Mouse (Mus musculus): ENCODE data around the gene Hat1. TPM values are rescaled to one million over a fixed set of nuclear protein-coding genes. Genes with fewer than 3 reads are reported as not detected.

The Hat1 gene
- polyA plus RNA-seq (2015; fragmentation: Nextera tagmentation; extraction: Ambion mirVana): 128 and 158 TPM in 2 replicates

GRCm38 (mm10) chr2:71388951-71389763 lies at the start of gene Hat1:
Gene Hat1 (plus strand): TSS chr2:71388958.

DNA sequence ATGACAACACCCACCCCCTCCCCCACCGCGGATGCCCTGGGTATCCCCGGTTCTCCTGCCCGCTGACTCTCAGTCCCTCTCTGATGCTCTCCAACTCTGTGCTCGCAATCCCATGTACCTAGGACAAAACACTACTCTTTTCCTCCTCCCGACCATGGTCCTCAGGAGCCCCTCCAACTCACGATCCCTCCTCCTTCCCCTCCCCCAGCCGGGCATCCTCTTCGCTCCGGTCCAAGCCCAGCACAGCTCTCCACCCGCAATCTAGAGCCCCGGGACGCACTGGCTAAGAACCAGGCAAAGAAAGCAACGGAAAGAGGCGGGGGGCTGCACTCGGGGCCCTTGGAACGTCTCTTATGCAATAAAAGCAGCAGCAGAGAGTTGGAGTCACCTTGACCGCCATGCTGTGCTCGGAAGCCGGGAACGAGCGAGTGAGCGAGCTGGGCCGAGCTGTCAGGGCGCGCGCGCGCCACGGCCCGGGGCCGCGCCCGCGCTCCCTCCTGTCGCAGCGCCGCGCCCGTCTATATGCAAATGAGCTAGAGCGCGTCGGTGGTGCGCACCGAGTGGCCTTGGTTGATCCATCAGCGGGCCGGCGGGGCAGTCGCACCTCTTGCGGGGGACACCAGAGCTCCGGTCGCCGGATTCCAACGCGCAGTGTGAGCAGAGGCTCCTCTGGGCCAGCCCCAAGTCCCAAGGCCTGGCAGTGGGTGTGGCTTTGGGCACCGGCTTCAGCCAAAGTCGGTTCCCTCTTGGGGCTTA lies 21.5 kb upstream of the Hat1 start, which contains the start of gene Slc25a12:
Gene Slc25a12, minus strand, starts transcription at position 625 of the 756 bp plus-strand sequence.

DNA sequence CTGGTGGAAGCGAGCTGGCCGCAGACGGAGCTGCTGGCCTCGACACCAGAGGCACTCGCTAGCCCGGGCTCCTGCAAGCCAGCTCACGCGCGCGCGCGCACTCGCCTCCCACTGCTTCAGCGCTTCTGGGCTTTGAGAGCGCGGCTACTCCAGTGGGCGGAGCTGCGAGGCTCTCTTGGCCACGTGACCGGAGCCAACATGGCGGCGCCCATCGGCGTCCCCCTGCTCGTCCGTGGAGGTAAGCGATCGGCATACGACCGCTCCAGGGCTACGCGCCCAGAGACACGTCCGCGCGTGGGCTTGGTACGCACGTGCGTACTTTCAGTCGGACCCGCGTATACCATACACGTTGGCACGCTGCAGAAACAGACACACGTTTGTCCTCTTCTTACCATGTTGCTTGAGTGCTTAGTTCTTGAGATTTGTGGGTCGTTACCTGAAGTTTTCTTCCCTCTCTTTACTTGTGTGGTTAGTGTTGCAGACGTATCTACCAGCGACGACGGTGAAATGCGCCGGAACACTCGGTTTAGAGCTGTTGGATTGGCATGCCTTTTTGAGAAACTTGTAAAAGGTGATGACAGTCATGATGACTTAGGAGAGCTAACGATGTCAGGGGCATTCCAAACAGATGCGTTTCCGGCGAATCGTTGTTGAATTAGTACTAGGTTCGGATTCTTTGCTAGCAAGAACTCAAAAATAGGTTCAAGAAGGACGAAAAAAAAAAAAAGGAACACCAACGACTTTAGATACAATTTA lies 64.6 kb downstream of the Hat1 start, which contains the start of gene Metap1d:
Gene Metap1d, plus strand, starts transcription at position 116 of the 756 bp plus-strand sequence.

Other genes with a start within 250 kb of the Hat1 start
- gene Dync1i2, start 177.3 kb upstream of the Hat1 start, polyA plus RNA-seq (2015; fragmentation: Nextera tagmentation; extraction: Ambion mirVana): 46.2 and 48.7 TPM in 2 replicates
- gene Slc25a12, start 21.2 kb upstream of the Hat1 start, polyA plus RNA-seq (2015; fragmentation: Nextera tagmentation; extraction: Ambion mirVana): 31.8 and 34.0 TPM in 2 replicates
- 22.3 and 23.4 TPM in 2 replicates for gene Metap1d, start 64.3 kb downstream of the Hat1 start, polyA plus RNA-seq (2015; fragmentation: Nextera tagmentation; extraction: Ambion mirVana)
- gene Dlx1, start 139.2 kb downstream of the Hat1 start, polyA plus RNA-seq (2015; fragmentation: Nextera tagmentation; extraction: Ambion mirVana): 0.07 and 0.14 TPM in 2 replicates
- gene Dlx2, start 157.8 kb downstream of the Hat1 start, polyA plus RNA-seq (2015; fragmentation: Nextera tagmentation; extraction: Ambion mirVana): not detected in 2 replicates

Measured in spleen, postnatal 0 days (tissue).